Mouse (Mus musculus) cerebellum, adult 9-10 months (tissue): ENCODE data around the gene Nfe2l2.
"Not testable (repeated sequence)": the region's sequence is repeated elsewhere in the genome, so short reads cannot be mapped to it uniquely, and the experiment has no call there.

Source experiments
- DNase-seq: peaks from one replicate; pipeline ENCODE4 v3.0.0; 2022

Nfe2l2 gene

DNA sequence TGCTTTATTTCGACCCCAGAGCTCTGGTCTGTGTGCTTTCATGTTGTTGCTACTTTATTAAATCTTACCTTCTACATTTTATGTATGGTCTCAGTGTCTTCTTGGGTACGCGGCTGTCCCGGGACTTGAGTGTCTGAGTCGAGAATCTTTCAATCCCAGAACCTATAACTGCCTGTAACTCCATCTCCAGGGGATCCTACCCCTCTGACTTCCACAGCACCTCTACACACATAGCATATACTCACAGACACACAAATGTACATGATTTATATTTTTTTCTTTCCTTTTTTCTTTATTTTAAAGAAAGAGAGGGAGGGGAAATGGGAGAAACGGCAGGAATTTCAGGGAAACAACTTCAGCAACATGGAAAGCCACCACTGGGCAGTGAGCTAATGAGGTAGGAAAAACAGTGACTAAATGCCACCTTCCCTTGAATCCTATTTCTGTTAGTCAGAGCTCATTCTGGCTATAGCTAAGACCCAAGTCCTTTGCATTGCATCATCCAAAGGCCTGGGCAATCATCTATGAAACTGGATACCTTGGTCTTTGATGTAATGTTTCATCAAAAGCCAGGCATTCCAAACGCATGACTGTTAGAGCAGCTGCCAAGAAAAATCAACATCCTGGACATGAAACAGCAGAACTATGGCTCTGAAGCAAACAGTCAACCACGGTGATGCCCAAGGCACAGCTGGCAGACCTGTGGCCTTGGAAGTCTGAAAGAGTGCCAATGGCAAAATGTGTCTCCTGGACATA, 61.5 kb downstream of the Nfe2l2 start:
- no peak for DNase-seq

DNA sequence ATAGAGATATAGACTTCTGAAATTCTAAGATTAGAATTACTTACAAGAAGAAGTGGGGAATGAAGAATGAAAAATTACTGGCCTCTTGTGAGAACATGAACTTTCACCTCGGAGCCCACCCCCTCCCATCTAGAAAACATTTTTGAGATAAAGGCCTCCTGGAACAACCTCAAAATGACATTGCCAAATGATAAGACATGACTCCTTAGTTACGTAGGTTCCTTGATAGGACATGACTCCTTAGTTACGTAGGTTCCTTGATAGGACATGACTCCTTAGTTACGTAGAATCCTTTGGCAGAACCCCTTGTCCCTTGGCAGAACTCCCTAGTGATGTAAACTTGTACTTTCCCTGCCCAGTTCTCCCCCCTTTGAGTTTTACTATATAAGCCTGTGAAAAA, 62.1 kb downstream of the Nfe2l2 start:
- DNase-seq: not testable (repeated sequence)

- DNase-seq: not testable (repeated sequence)
Measured at GRCm38 (mm10) chr2:75639535-75639934, 64.9 kb downstream of the Nfe2l2 start.

DNA sequence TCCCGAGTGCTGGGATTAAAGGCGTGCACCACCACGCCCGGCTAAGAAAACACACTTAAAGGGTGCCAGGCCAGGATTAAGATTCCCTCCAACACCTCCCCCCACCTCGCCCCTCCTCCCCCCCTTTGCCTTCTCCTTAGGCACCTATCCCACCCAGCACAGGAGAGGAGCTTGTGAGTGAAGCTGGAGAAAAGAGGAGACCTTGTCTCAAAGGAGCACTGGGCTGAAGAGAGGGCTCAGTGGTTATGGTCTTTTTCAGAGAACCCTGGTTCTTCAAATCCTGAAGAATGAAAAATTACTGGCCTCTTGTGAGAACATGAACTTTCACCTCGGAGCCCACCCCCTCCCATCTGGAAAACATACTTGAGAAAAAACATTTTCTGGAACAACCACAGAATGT, 66.6 kb downstream of the Nfe2l2 start:
- DNase-seq: not testable (repeated sequence)

- no peak for DNase-seq
Measured at GRCm38 (mm10) chr2:75637361-75637760, 67.1 kb downstream of the Nfe2l2 start.

GRCm38 (mm10) chr2:75637055-75637304, 67.5 kb downstream of the Nfe2l2 start:
- DNase-seq: not testable (repeated sequence)

DNA sequence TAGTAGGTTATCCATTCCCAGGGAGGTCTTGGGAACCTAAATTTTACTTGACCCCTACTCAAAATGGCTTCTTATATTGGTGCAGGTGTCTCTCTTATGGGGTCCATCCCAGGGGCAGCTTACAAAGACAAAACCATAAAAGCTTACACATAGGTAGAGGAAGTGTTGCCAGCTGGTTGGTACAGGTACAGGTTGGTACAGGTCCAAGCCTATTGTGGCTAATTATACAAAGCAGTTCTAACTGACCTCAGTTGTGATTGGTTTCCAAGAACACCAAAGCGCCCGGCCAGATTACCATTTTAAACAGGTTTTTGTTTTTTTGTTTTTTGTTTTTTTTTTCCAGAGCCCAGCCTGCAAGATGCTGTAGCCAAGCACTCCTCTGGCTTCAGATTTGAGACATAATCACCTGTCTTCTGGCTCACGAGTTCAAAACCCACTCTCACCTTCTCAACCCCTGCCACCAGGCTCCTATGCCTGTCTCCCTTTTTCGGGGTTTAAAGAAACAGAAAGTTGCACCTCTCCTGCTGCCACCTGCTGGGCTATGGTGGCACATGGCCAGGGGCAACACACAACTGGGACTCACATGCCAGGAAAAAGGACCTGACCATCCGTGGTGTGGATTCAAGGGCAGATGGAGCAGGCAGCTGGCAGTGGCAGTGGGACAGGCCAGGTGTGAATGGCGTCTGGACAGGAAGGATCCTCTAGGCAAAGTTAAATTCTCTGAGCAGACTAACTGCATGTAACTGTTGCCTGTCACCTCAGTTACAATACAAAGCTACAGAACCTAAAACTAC, 68.0 kb downstream of the Nfe2l2 start:
- no peak for DNase-seq

GRCm38 (mm10) chr2:75634431-75634830, 70.0 kb downstream of the Nfe2l2 start:
- DNase-seq: not testable (repeated sequence)

GRCm38 (mm10) chr2:75633784-75634183, 70.7 kb downstream of the Nfe2l2 start:
- no peak for DNase-seq

- DNase-seq: no peak
Measured at GRCm38 (mm10) chr2:75633381-75633780, 71.1 kb downstream of the Nfe2l2 start.

DNA sequence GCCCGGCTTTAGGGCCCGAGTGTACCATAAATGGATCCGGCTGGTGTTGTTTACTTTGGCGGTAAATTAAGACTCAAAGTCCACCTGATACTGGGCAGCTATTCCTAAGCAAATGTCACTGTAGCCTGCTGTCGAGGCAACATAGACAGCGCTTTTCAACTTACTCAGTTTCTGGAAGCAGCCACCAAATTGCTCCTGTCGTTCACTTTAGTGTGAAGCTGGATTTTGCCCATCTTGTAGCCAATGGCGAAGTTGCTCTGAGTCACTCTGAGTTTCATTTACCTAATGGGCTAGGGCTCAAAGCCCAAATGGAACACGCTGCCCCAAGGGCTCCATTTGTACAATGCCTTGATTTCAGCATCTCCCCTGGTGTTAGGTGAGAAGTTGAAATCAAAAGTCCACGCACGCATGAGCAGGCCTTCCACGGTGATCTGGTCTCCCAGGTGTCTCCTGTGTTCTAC, 71.7 kb downstream of the Nfe2l2 start:
- DNase-seq: no peak

- no peak for DNase-seq
Measured at GRCm38 (mm10) chr2:75632043-75632442, 72.4 kb downstream of the Nfe2l2 start.

DNA sequence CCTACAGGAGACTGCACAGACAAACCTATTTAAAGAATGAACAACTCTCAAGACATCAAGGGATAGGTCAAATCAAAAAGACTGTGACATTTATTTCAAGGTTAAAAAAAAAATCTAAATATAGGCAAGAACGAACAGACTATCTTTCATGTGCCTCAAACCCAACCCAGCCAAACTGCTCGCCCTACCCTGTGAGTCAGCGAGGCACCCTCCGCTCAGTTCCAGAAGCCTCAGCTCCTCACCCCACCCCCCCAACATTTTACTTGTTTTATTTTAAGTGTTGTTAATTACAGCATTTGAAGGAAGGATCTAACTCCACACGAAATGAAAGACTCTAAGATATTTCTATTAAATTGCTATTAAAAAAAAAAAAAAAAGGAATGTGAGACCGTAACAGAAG, 73.0 kb downstream of the Nfe2l2 start:
- no peak for DNase-seq

DNA sequence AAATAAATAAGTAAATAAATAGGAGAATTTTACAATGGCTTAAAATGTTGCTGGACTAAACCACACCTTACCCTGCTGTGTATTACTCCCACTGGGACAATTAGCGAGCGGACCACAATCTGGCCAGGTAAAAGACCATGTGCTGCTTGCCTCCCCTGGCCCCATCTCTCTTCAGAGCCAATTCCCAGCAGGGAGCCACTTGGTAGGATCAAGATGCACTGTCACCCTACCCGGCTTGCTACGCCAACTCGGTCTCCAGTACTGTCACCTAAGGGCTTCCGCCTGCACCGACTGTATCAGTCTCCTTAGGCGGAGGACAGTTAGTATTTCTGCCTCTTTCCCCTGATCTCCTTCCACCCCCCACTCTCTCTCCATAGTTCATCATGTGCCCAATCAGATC, 76.0 kb downstream of the Nfe2l2 start:
- no peak for DNase-seq

DNA sequence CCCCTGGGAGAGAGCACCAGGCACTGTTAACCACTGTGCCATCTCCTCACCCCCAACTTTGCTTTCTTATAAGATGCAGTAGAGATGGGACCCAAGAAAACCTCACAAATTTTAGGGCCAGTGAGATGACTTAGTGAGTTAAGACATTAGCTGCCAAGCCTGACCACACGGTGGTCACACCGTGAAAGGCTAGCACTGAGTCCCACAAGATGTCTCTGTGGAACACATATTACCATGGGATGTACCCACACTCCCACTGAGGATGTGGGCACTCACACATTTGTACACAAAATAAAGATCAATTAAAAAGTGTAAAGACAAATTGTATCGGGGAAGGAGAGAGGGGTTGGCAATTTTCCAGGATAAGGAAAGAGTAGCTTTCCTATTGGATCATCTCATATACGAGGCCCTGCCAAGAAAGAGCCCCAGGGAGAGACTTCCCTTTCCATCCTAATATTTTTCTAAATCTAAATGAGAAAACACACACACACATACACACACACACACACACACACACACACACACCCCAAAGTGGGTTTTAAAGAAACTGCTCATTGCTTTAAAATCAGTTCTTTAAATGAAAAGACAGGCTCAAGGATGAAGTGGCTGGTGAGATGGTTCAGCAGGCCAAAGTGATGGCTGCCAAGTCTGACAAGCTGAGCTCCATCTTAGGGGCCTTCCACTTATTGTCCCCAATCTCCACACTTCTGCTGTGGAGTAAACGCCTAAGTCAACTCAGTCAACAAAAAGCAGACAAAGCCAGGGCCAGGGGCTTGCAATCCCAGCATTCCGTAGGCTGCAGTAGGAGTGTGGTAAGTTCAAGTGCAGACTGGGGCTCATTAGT, 77.6 kb downstream of the Nfe2l2 start:
- DNase-seq: no peak
